Mouse (Mus musculus) heart, embryonic 15.5 days (tissue): ENCODE measurements around the gene Parp14. TPM values are rescaled to one million over a fixed set of nuclear protein-coding genes. Genes with fewer than 3 reads are reported as not detected.

Source experiments
- ATAC-seq: fragments of 200-750 bp; cut with Nextera tagmentation; replicated peaks from 2 replicates; pipeline ENCODE4 v1.8.0; 2017; ENCODE audit warnings: low read depth, moderate TSS enrichment; ENCODE audit not compliant: insufficient number of reproducible peaks, insufficient read depth, low FRiP score
- H3K27ac ChIP-seq: fragments of 300-500 bp; sonication (generic); 2 replicates; pipeline ENCODE4 v1.5.1; 2015; ENCODE audit warnings: mild to moderate bottlenecking, inconsistent platforms
- H3K27me3 ChIP-seq: fragments of 300-500 bp; sonication (generic); 2 replicates; pipeline ENCODE4 v1.6.1; 2015; ENCODE audit warnings: inconsistent platforms
- H3K36me3 ChIP-seq: fragments of 300-500 bp; sonication (generic); 2 replicates; pipeline ENCODE4 v1.6.1; 2015; ENCODE audit warnings: mild to moderate bottlenecking, inconsistent platforms
- H3K4me1 ChIP-seq: fragments of 300-500 bp; sonication (generic); replicated peaks from 2 replicates; pipeline ENCODE4 v1.6.1; 2015; ENCODE audit warnings: inconsistent platforms
- H3K4me2 ChIP-seq: fragments of 300-500 bp; sonication (generic); 2 replicates; pipeline ENCODE4 v1.6.1; 2015; ENCODE audit warnings: inconsistent platforms, mild to moderate bottlenecking, moderate library complexity
- H3K4me3 ChIP-seq: fragments of 300-500 bp; sonication (generic); 2 replicates; pipeline ENCODE4 v1.5.1; 2015; ENCODE audit warnings: mild to moderate bottlenecking, inconsistent platforms
- H3K9ac ChIP-seq: fragments of 300-500 bp; sonication (generic); 2 replicates; pipeline ENCODE4 v1.6.1; 2015; ENCODE audit warnings: mild to moderate bottlenecking, inconsistent platforms
- H3K9me3 ChIP-seq: fragments of 300-500 bp; sonication (generic); replicated peaks from 2 replicates; pipeline ENCODE4 v1.6.1; 2016; ENCODE audit warnings: inconsistent platforms
- WGBS: fragments of 180-500 bp; shearing (Covaris S2); methylation state at CpG from one replicate; pipeline ENCODE4 v1.1.7; 2015; ENCODE audit warnings: mixed read lengths; 5-methylcytosine and 5-hydroxymethylcytosine counted together
- polyA plus RNA-seq: library from polyadenylated mRNA; unstranded; fragments of >200 nt; fragmentation: Nextera tagmentation; extraction: Ambion mirVana; gene quantifications from 2 replicates; pipeline ENCODE4 v1.2.1, GENCODE M21; 2015

Parp14 gene
- 1.1 and 2.0 TPM in 2 replicates for polyA plus RNA-seq

DNA sequence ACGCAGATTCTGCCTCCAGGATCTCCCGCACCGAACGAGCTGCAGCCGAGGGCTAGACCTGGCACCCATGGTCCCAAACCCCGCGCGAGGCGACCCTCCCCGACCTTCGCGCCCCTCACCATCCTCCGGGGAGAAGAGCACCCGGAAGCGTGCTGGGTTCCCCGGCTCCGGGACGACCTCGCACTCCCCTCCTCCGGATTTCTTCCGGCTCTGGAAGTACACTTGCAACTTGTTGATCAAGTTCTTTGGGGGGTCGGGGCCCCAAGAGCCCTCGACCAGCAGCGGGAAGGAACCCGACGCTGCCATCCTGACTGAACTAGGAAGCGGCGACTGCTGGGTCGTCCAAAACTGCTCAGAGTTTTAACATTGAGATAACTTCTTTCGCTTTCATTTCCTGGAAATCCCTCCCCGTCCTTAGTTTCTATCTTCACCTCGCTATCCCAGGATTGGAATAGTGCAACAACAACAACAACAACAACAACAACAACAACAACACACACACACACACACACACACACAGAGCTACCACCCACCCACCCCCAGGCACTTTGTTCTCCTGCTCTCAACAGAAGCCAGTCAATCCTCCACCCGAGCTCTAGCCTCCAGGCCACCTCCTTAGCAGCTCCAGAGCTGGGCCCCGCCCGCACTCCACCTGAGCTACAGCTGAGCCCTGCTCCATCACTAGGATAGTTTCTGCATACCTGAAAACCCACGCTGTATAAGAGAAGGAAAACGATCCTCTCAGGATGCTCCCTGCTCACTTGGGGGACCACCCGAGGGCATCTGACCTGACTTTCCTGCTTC is at the start of gene Parp14:
TSS of gene Parp14 (minus strand) at position 497 of the 804 bp plus-strand sequence.
- Histone ChIP-seq H3K27me3 (peaks cover 11% of the 10 kb centered on the region; the same call in 1 of the 2 replicates), H3K4me2 (peak within 1 kb of the TSS; percentile 92), H3K9me3 (no peaks in the 10 kb centered on the region), H3K4me1 (peaks cover 14% of the 10 kb centered on the region), H3K4me3 (peak within 1 kb of the TSS; percentile 75), H3K36me3 (no peaks in the 10 kb centered on the region), H3K9ac (peak within 1 kb of the TSS; percentile 87), H3K27ac (0 out of 2 replicates have a peak within 1 kb of the TSS, but pooled peaks have one; percentile 16)
- ATAC-seq = peak; percentile 13
- 2% methylated on average over 38 of the region's 38 CpGs for WGBS

DNA sequence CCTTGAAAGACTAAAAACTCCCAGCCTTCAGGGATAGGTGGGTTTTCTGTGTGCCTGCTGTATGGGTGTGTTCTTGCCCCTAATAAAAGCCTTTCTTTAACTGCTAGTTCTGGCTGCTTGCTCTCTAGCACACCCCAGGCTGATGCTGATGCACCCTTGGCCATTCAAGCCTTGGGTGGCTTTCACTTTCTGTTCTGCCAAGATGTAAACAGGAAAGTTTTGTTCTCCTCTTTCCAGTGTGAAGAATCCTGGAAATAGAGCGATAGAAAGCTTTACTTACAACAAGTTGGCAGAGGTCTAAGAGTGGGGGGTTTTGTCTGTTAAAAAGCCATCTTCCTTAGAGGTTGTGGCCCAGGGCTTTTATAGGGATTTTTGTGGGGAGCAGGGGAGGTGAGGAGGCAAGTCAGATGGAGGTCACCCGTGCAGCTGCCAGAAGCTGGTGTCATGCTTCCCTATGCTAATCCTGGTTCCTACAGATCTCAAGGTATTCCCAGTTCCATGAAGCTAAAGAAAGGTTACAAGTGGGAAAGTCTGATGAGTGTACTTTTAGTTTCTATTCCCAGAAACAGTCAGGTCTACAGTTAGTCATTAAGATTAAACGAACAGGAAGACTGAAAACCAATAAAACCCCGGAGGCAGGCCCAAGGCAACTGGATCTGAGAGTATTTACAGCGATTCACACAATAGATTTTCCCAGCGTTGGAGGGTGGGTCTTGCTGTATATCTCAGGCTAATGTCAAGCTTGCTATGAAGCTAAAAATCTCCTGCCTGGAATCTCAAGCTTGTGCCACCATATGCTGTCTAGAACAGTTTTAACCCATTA is 47.6 kb upstream of the Parp14 start:
- 76% methylated on average over 6 of the region's 6 CpGs for WGBS
- Histone ChIP-seq H3K9ac (no peak overlapping the region), H3K27me3 (no peaks in the 10 kb centered on the region), H3K4me3 (no peak overlapping the region), H3K36me3 (no peaks in the 10 kb centered on the region), H3K27ac (no peak overlapping the region), H3K4me1 (peaks cover 9% of the 10 kb centered on the region; the same call in 1 of the 2 replicates), H3K9me3 (no peaks in the 10 kb centered on the region), H3K4me2 (no peak overlapping the region)
- ATAC-seq = no peak

DNA sequence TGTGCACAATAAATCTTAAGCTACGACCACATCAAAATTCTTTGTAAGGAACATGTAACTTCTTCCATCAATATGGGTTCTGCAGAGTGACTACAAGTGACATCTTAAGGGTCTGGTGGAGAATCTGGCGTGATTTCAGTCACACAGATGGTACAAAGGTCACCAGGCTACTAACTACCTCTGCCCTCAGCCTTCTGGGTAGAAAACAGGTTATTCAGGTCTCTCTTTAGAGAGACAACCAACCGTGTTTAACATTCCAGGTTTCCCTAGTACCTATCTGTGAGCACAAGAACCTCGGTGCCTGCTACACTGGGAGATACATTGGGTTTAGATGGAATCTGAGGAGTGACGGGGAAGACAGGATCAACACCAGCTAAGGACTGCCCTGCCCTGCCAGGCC is 43.0 kb upstream of the Parp14 start:
- no peak overlapping the region for H3K9ac ChIP-seq
- H3K36me3 ChIP-seq = no peaks in the 10 kb centered on the region
- no peaks in the 10 kb centered on the region for H3K27me3 ChIP-seq
- no peak overlapping the region for H3K4me3 ChIP-seq
- no peak overlapping the region for H3K4me2 ChIP-seq
- peaks cover 9% of the 10 kb centered on the region; the same call in 1 of the 2 replicates for H3K4me1 ChIP-seq
- WGBS = 66% methylated on average over 5 of the region's 5 CpGs
- H3K9me3 ChIP-seq = no peaks in the 10 kb centered on the region
- H3K27ac ChIP-seq = no peak overlapping the region
- ATAC-seq = no peak

DNA sequence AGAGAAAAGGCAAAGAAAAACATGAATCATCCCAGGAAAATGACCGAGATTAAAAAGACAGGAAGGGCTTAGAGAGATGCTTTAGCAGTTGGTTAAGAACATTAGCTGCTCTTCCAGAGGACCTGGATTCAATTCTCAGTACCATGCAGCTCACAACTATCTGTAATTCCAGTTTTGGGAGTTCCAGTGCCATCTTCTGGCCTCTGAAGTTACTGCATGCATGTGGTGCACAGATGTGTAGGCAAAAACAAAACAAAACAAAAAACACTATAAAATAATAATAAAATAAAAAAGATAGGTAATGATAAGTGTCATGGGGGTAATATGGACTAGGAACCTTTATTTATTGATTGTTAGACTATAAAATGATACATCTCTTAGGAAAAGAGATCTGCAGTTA is 42.2 kb upstream of the Parp14 start:
- no peak for ATAC-seq
- no peak overlapping the region for H3K27ac ChIP-seq

DNA sequence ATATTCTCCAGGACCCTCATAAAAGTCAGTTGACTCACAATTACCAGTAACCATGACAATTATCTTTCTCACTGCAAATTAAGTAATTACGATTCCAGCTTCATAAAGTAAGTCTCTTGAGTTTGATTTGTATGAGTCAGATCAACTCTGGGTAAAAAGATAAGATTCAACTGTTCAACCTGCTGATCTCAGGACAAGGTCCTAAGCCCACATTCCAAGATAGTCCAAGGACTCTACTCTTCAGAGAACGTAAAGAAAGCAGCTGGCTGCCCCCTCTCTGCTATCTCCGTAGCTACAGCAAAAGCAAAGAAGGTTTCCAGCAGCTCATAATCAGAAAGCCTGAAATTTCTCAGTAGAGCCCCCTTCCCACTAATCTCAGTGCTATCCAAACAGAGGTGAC is 40.1 kb upstream of the Parp14 start:
- H3K4me1 ChIP-seq = peaks cover 19% of the 10 kb centered on the region
- H3K27ac ChIP-seq = no peak overlapping the region
- ATAC-seq = no peak
- H3K27me3 ChIP-seq = no peaks in the 10 kb centered on the region
- H3K4me2 ChIP-seq = no peak overlapping the region
- no peaks in the 10 kb centered on the region for H3K36me3 ChIP-seq
- H3K4me3 ChIP-seq = no peak overlapping the region
- WGBS = 41% methylated on average over 3 of the region's 3 CpGs
- H3K9ac ChIP-seq = no peak overlapping the region
- no peaks in the 10 kb centered on the region for H3K9me3 ChIP-seq

More for the DNA sequence above, 42.2 kb upstream of the Parp14 start:
- Histone ChIP-seq H3K36me3 (no peaks in the 10 kb centered on the region), H3K4me3 (no peak overlapping the region), H3K4me2 (no peak overlapping the region), H3K4me1 (peaks cover 9% of the 10 kb centered on the region; the same call in 1 of the 2 replicates), H3K9ac (no peak overlapping the region), H3K9me3 (no peaks in the 10 kb centered on the region), H3K27me3 (no peaks in the 10 kb centered on the region)
- 58% methylated on average over 1 of the region's 1 CpGs for WGBS

DNA sequence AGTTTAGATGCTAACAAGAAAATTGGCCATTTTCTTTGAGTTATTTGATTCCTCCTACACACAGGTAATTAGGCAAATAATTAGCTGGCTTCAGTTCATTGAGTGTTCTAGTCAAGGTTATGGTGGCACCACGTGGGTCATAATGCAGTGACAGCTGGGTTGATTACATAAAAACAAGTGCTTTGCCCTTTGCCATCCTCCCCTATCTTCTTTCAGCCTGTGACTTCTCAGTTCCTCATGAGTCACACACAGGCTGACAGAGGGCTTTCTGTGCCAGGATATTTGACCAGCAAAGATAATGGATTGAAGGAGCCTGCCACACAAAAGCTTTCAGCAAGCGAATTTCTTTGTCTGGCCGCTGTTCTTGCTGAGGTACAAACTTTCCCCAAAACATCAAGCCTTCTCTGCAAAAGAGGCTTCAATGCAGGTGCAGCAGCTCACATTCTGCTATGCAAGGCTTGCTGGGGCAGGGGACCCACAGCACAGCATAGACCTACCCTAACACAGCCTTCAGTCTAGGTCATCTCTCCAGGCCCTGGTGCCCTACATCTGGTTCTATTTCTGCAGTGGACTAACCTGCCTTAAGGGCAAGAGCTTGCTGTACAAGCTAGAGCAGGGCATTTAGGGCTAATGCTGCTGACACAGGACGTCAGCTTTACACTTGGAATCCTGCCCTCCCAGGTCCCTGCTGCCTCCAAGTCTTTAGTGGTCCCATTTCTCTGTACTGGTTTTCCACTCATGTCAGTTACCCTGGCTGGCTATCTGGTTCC is 36.3 kb upstream of the Parp14 start:
- no peak; the same call in 1 of the 2 replicates for ATAC-seq
- H3K27me3 ChIP-seq = no peaks in the 10 kb centered on the region

DNA sequence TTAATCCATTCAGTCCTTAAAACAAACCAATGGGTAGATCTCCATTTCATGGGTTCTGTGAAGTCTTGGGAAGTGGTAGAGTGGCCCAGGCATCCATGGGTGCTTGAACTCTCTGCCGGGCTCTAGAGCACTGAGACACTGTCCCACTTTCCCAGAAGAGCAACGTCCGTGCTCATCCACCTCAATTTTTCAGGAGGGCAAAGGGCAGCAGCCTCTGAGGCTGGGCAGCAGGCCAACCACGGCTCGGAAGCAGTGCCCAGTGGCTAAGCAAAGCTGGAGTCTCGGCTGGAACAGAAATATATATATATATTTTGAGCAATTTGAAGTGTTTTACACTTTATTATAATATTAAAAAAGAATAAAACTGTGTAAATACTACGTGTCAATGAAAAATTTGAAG is 35.5 kb upstream of the Parp14 start:
- Histone ChIP-seq H3K27me3 (no peaks in the 10 kb centered on the region), H3K27ac (no peak overlapping the region), H3K4me2 (no peak overlapping the region), H3K36me3 (no peaks in the 10 kb centered on the region), H3K9me3 (no peaks in the 10 kb centered on the region), H3K9ac (no peak overlapping the region), H3K4me1 (peaks cover 9% of the 10 kb centered on the region), H3K4me3 (no peak overlapping the region)
- no peak for ATAC-seq
- 72% methylated on average over 7 of the region's 7 CpGs for WGBS

More for the DNA sequence above, 36.3 kb upstream of the Parp14 start:
- WGBS = 41% methylated on average over 4 of the region's 4 CpGs
- H3K4me3 ChIP-seq = no peak overlapping the region
- no peak overlapping the region for H3K9ac ChIP-seq
- peak overlapping the region; percentile 66 for H3K27ac ChIP-seq
- peaks cover 9% of the 10 kb centered on the region for H3K4me1 ChIP-seq
- no peaks in the 10 kb centered on the region for H3K36me3 ChIP-seq
- no peaks in the 10 kb centered on the region for H3K9me3 ChIP-seq
- H3K4me2 ChIP-seq = no peak overlapping the region

DNA sequence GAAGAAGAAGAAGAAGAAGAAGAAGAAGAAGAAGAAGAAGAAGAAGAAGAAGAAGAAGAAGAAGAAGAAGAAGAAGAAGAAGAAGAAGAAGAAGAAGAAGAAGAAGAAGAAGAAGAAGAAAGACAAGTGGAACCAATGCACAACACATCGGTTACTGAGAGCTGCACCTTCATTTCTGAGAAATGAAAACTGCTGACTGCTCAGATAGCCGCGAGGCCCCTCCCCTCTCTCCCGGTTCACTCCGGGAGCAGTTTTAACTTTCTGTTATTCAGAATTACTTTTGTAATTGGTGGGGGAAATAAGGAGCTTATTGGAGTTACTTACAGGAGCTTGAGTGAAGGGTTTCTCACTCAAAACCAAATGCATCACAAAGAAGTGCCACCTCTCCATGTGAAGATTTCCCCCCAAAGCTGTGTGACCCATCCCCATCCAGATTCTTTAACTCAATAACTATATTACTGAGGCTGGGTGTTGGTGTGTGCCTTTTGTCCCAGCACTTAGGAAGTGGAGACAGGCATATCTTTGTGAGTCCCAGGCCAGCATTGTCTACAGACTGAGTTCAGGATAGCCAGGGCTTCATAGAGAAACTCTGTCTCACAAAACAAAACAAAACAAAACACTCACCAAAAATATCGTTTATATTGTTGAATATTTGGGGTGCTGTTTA is 34.6 kb upstream of the Parp14 start:
- no peak overlapping the region for H3K27ac ChIP-seq
- peaks cover 9% of the 10 kb centered on the region for H3K4me1 ChIP-seq
- H3K4me2 ChIP-seq = no peak overlapping the region
- no peaks in the 10 kb centered on the region for H3K36me3 ChIP-seq
- ATAC-seq = no peak
- no peaks in the 10 kb centered on the region for H3K27me3 ChIP-seq
- no peaks in the 10 kb centered on the region for H3K9me3 ChIP-seq
- WGBS = 66% methylated on average over 6 of the region's 6 CpGs
- H3K4me3 ChIP-seq = no peak overlapping the region
- H3K9ac ChIP-seq = no peak overlapping the region

DNA sequence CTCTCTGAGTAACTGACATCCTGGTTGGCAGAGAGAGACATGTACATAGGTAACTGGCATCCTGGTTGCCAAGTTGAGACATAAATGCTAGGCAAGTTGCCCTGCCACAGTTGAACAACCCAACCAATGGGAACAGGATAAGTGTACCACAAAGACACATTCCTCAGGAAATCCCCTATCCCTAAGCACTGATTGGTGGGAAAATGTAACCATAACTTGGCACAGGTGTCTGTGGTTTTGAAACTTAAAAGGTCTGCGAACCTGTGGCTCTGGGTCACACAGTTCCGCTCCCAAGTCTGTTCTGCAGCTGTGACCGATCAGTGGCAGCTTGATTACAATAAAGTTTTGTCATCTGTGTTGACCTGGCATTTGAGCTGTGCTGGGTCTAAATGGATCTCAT is 34.0 kb upstream of the Parp14 start:
- no peaks in the 10 kb centered on the region for H3K36me3 ChIP-seq
- WGBS = 85% methylated on average over 3 of the region's 3 CpGs
- no peak for ATAC-seq

DNA sequence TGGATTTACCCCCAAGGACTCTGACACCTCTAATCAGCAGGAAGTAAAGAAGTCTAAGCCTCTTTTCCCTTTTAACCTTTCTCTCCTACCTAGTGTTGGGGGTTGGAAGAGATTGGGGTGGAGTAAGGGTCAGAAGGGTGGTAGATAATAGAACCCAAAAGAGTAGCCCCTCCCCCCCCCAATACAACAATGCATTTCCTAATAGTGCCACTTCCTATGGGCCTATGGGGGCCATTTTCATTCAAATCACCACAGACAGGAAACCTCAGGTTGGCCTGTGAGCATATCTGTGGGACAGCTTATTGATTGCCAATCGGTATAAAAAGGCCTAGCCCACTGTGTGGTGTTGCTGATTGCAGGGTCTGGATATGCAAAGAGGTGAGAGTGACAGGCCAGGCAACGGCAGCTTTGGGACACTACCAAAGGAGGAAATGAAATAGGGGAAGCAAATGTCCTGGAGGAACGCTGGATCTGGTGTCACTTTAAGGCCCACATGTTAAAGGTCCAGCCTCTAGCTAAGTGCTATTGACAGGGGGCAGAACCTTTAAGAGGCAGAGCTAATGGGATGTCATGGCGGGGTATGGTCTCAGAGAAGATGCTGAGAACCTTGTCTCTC is 32.9 kb upstream of the Parp14 start:
- Histone ChIP-seq H3K9ac (no peak overlapping the region), H3K36me3 (no peaks in the 10 kb centered on the region), H3K4me1 (peaks cover 9% of the 10 kb centered on the region), H3K27me3 (no peaks in the 10 kb centered on the region), H3K9me3 (no peaks in the 10 kb centered on the region), H3K4me2 (no peak overlapping the region), H3K27ac (no peak overlapping the region), H3K4me3 (no peak overlapping the region)
- ATAC-seq = no peak
- WGBS = 77% methylated on average over 4 of the region's 4 CpGs

More for the DNA sequence above, 34.0 kb upstream of the Parp14 start:
- Histone ChIP-seq H3K9ac (no peak overlapping the region), H3K27me3 (no peaks in the 10 kb centered on the region), H3K4me2 (no peak overlapping the region), H3K4me3 (no peak overlapping the region), H3K4me1 (peaks cover 9% of the 10 kb centered on the region), H3K27ac (no peak overlapping the region), H3K9me3 (no peaks in the 10 kb centered on the region)
